Mouse (Mus musculus) liver, embryonic 16.5 days (tissue): ENCODE data around the gene Gm15056. TPM values are rescaled to one million over a fixed set of nuclear protein-coding genes. Genes with fewer than 3 reads are reported as not detected.

Source experiments
- polyA plus RNA-seq: library from polyadenylated mRNA; unstranded; fragments of >200 nt; fragmentation: Nextera tagmentation; extraction: Ambion mirVana; gene quantifications from 2 replicates; pipeline ENCODE4 v1.2.1, GENCODE M21; 2015

Gm15056 gene
- polyA plus RNA-seq, 1 experiment from 2014 or later, result not detected

Other genes with a start within 250 kb of the Gm15056 start
- gene Defb33, start 10.0 kb downstream of the Gm15056 start, polyA plus RNA-seq, result not detected in 2 replicates
- gene Gm6040, start 19.4 kb upstream of the Gm15056 start, polyA plus RNA-seq, result not detected in 2 replicates
- not detected in 2 replicates for gene AY761185, start 42.1 kb upstream of the Gm15056 start, polyA plus RNA-seq
- not detected in 2 replicates for gene Defa21, start 122.9 kb upstream of the Gm15056 start, polyA plus RNA-seq
- gene Defa23, start 152.4 kb upstream of the Gm15056 start, polyA plus RNA-seq, result not detected in 2 replicates
- not detected in 2 replicates for gene Defa35, start 162.4 kb upstream of the Gm15056 start, polyA plus RNA-seq
- gene Defa25, start 181.8 kb upstream of the Gm15056 start, polyA plus RNA-seq, result not detected in 2 replicates
- not detected in 2 replicates for gene Gm14851, start 193.4 kb upstream of the Gm15056 start, polyA plus RNA-seq
- not detected in 2 replicates for gene Defa30, start 232.0 kb upstream of the Gm15056 start, polyA plus RNA-seq